Mouse (Mus musculus): Measurements from ENCODE around the gene Mapk1ip1l. TPM values are rescaled to one million over a fixed set of nuclear protein-coding genes. Genes with fewer than 3 reads are reported as not detected.

Mapk1ip1l gene
- polyA plus RNA-seq (2016; fragmentation: Nextera tagmentation; extraction: Ambion mirVana) = 99.6 and 101 TPM in 2 replicates

DNA sequence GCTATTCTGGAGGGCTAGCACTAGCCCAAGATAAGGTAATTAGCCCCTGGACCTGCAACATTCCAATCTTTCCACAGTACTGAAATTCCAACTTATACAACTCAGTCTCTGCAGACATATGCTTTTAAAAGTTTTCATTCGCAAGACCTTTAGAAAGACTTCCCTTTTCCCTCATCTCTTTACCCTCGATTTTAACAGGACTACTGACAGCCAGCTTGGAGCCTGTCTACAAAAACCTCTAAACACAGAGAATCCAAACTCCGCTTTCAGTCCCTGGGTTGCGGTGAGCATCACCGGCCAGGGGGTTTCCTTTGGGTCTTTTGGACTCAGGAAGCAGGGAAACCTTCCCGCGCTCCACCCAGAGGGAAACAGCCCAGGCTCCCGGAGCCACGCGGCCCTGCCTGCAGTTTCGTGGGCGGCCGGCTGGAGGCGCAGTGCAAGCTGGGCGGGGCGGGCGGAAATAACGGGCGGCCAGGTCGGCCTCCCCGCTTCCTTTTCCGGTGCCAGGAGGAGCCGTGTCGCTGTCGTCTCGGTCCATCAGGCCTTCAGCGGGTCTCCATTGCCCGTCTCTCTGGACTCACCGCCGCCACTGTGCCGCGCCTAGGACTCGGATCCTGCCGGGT, at the start of gene Mapk1ip1l:
Mapk1ip1l (plus strand) TSS at position 482 of the 623 bp plus-strand sequence.
- Histone ChIP-seq H3K9me3 (replicated peaks) (no peaks in the 10 kb centered on the region), H3K4me3 (peak within 1 kb of the TSS; percentile 97), H3K36me3 (peaks cover 24% of the 10 kb centered on the region), H3K27me3 (ENCODE audit: low read depth, poor library complexity, severe bottlenecking) (no peaks in the 10 kb centered on the region), H3K4me1 (peaks cover 26% of the 10 kb centered on the region), H3K27ac (replicated peaks) (peak within 1 kb of the TSS; percentile 100)
- WGBS = 1% methylated on average over 34 of the region's 34 CpGs
- DNase-seq (ENCODE audit: low spot score) = peak; percentile 93

- DNase-seq (ENCODE audit: low spot score) = no peak
- Histone ChIP-seq H3K4me3 (no peak overlapping the region), H3K9me3 (replicated peaks) (no peaks in the 10 kb centered on the region), H3K27me3 (ENCODE audit: low read depth, poor library complexity, severe bottlenecking) (no peaks in the 10 kb centered on the region), H3K4me1 (no peaks in the 10 kb centered on the region), H3K36me3 (peaks cover 95% of the 10 kb centered on the region), H3K27ac (replicated peaks) (no peak overlapping the region)
- WGBS = 86% methylated on average over 6 of the region's 6 CpGs
Measured at GRCm38 (mm10) chr14:47249839-47250238, 48.2 kb upstream of the Mapk1ip1l start.

- Histone ChIP-seq H3K4me1 (no peaks in the 10 kb centered on the region), H3K27me3 (ENCODE audit: low read depth, poor library complexity, severe bottlenecking) (no peaks in the 10 kb centered on the region), H3K36me3 (peaks cover 94% of the 10 kb centered on the region), H3K9me3 (replicated peaks) (peaks cover 3% of the 10 kb centered on the region; the same call in 1 of the 2 replicates), H3K27ac (replicated peaks) (no peak overlapping the region), H3K4me3 (no peak overlapping the region)
- WGBS = 88% methylated on average over 3 of the region's 3 CpGs
- DNase-seq (ENCODE audit: low spot score) = no peak
Measured at GRCm38 (mm10) chr14:47264866-47265265, 33.2 kb upstream of the Mapk1ip1l start.

GRCm38 (mm10) chr14:47265829-47266228, 32.2 kb upstream of the Mapk1ip1l start:
- Histone ChIP-seq H3K36me3 (peaks cover 94% of the 10 kb centered on the region), H3K4me1 (no peaks in the 10 kb centered on the region), H3K4me3 (no peak overlapping the region), H3K27ac (replicated peaks) (no peak overlapping the region), H3K27me3 (ENCODE audit: low read depth, poor library complexity, severe bottlenecking) (no peaks in the 10 kb centered on the region), H3K9me3 (replicated peaks) (peaks cover 3% of the 10 kb centered on the region; the same call in 1 of the 2 replicates)
- WGBS = 94% methylated on average over 8 of the region's 8 CpGs
- DNase-seq (ENCODE audit: low spot score) = no peak

DNA sequence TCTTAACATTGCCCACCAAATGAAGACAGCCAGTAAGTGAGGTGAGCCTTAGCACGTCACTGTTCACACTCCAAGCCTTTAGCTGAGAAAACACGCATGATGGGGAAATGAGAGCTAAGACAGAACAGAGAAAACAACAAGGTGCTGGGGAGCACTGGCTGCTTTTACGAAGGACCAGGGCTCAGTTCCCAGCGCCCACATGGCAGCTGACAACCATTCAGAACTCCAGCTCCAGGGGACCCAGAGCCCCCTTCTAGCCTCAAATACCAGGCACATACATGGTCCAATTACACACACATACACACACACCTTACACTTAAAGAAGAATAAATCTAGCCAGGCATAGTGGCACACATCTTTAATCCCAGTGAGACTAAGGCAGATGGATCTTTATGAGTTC, 29.0 kb upstream of the Mapk1ip1l start:
- no peak overlapping the region for H3K4me3 ChIP-seq
- 90% methylated on average over 4 of the region's 4 CpGs for WGBS
- H3K27me3 ChIP-seq (ENCODE audit: low read depth, poor library complexity, severe bottlenecking) = no peaks in the 10 kb centered on the region
- no peak for DNase-seq (ENCODE audit: low spot score)
- H3K4me1 ChIP-seq = no peaks in the 10 kb centered on the region
- peaks cover 3% of the 10 kb centered on the region; the same call in 1 of the 2 replicates for H3K9me3 ChIP-seq (replicated peaks)
- H3K27ac ChIP-seq (replicated peaks) = no peak overlapping the region
- peaks cover 100% of the 10 kb centered on the region for H3K36me3 ChIP-seq

- no peak for DNase-seq (ENCODE audit: low spot score)
- Histone ChIP-seq H3K27me3 (ENCODE audit: low read depth, poor library complexity, severe bottlenecking) (no peaks in the 10 kb centered on the region), H3K4me1 (peaks cover 5% of the 10 kb centered on the region; the same call in 1 of the 2 replicates), H3K9me3 (replicated peaks) (peaks cover 3% of the 10 kb centered on the region; the same call in 1 of the 2 replicates), H3K27ac (replicated peaks) (no peak overlapping the region), H3K4me3 (no peak overlapping the region), H3K36me3 (peaks cover 100% of the 10 kb centered on the region)
- 94% methylated on average over 2 of the region's 2 CpGs for WGBS
Measured at GRCm38 (mm10) chr14:47269706-47270105, 28.4 kb upstream of the Mapk1ip1l start.

DNA sequence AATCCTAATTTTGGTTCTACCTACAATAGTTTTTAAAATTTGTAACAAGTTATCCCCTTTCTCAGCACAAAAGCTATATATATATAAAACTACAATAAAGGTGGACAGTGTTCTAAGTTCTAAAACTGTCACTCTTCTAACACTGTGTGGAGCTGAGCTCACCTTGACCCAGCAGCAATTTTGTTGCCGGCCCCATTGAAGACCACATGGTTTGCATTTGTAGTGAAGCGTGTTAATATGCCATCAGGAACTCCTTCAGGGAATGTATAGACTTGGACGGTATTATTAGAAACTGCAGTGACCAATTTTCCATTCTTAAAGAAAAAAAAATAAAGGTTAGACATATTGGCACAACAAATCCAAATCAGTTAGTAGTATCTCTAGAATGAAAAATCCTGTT, 24.3 kb upstream of the Mapk1ip1l start:
- DNase-seq (ENCODE audit: low spot score) = no peak
- WGBS = 86% methylated on average over 3 of the region's 3 CpGs
- no peaks in the 10 kb centered on the region for H3K27me3 ChIP-seq (ENCODE audit: low read depth, poor library complexity, severe bottlenecking)
- H3K27ac ChIP-seq (replicated peaks) = no peak overlapping the region
- peaks cover 30% of the 10 kb centered on the region for H3K4me1 ChIP-seq
- H3K36me3 ChIP-seq = peaks cover 60% of the 10 kb centered on the region
- no peak overlapping the region for H3K4me3 ChIP-seq
- peaks cover 3% of the 10 kb centered on the region; the same call in 1 of the 2 replicates for H3K9me3 ChIP-seq (replicated peaks)

- H3K4me3 ChIP-seq = peak overlapping the region; percentile 81
- no peaks in the 10 kb centered on the region for H3K9me3 ChIP-seq (replicated peaks)
- WGBS = 43% methylated on average over 3 of the region's 3 CpGs
- H3K36me3 ChIP-seq = peaks cover 49% of the 10 kb centered on the region
- 0 out of 2 replicates have a peak overlapping the region, but pooled peaks have one; percentile 17 for H3K27ac ChIP-seq (replicated peaks)
- H3K27me3 ChIP-seq (ENCODE audit: low read depth, poor library complexity, severe bottlenecking) = no peaks in the 10 kb centered on the region
- peaks cover 30% of the 10 kb centered on the region for H3K4me1 ChIP-seq
- peak; percentile 19 for DNase-seq (ENCODE audit: low spot score)
Measured at GRCm38 (mm10) chr14:47275417-47275816, 22.6 kb upstream of the Mapk1ip1l start.

DNA sequence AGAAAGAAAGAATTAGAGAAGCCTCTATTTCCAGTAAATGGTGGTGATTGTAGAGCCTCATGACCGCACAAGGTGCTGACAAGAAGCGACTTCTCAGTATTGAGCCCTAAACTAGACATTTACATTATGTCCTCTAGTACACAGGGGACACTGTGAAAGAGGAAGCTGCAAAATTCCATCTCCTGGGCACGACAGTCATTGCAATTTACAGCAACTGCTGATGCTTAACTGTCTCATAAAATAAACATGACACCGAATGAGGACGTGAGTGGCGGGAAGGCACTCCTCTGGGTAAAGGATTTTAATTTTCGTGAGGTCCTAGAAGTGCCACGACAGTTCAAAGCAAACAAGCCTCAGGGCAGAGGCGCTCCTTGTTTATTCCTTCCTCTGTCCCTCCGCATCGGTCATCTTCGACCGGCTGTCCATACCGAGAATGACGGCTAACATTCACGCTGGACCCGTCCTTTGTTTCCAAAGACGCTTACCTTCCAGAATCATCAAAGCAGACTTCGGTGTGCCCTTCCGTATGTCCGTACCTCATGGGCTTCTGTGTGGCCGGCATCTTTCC, 21.9 kb upstream of the Mapk1ip1l start:
- DNase-seq (ENCODE audit: low spot score) = no peak
- H3K27ac ChIP-seq (replicated peaks) = peak overlapping the region; percentile 97
- peaks cover 30% of the 10 kb centered on the region for H3K4me1 ChIP-seq
- no peaks in the 10 kb centered on the region for H3K27me3 ChIP-seq (ENCODE audit: low read depth, poor library complexity, severe bottlenecking)
- H3K4me3 ChIP-seq = peak overlapping the region; percentile 81
- H3K36me3 ChIP-seq = peaks cover 45% of the 10 kb centered on the region
- H3K9me3 ChIP-seq (replicated peaks) = no peaks in the 10 kb centered on the region
- 3% methylated on average over 22 of the region's 22 CpGs for WGBS

GRCm38 (mm10) chr14:47276637-47277393, 21.3 kb upstream of the Mapk1ip1l start, which contains the start of the genes Wdhd1 and Socs4:
Gene Wdhd1 (minus strand): TSS chr14:47276857.
Gene Socs4 (plus strand): TSS chr14:47276931.
- Histone ChIP-seq H3K4me3 (peak within 1 kb of the TSS; percentile 81), H3K27me3 (ENCODE audit: low read depth, poor library complexity, severe bottlenecking) (no peaks in the 10 kb centered on the region), H3K9me3 (replicated peaks) (no peaks in the 10 kb centered on the region), H3K36me3 (peaks cover 43% of the 10 kb centered on the region), H3K4me1 (peaks cover 30% of the 10 kb centered on the region), H3K27ac (replicated peaks) (peak within 1 kb of the TSS; percentile 97)
- DNase-seq (ENCODE audit: low spot score) = peak; percentile 96
- under 1% methylated on average over 75 of the region's 77 CpGs for WGBS

DNA sequence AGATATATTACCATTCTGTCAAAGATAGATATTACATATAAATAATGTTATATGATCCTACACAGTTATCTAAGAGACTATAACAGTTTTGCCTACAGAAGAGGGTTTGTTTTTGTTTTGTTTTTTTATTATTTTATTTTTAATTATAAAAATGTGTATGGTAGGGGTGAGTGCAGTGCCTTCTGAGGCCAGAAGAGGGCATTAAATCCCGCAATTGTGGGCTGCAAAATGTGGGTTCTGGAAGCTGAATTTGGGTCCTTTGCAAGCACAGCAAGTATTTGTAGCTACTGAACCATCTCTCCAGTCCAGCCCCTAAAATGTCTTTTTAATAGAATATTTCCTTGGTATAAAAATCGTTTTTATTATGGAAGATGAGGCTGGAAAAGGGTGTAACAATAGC, 19.0 kb upstream of the Mapk1ip1l start:
- no peaks in the 10 kb centered on the region for H3K9me3 ChIP-seq (replicated peaks)
- no peak overlapping the region for H3K27ac ChIP-seq (replicated peaks)
- DNase-seq (ENCODE audit: low spot score) = no peak
- peaks cover 30% of the 10 kb centered on the region for H3K4me1 ChIP-seq
- peaks cover 20% of the 10 kb centered on the region for H3K36me3 ChIP-seq
- no peak overlapping the region for H3K4me3 ChIP-seq
- no peaks in the 10 kb centered on the region for H3K27me3 ChIP-seq (ENCODE audit: low read depth, poor library complexity, severe bottlenecking)
- 85% methylated on average over 2 of the region's 2 CpGs for WGBS

GRCm38 (mm10) chr14:47281535-47281934, 16.5 kb upstream of the Mapk1ip1l start:
- no peak overlapping the region for H3K4me3 ChIP-seq
- H3K4me1 ChIP-seq = peaks cover 10% of the 10 kb centered on the region
- DNase-seq (ENCODE audit: low spot score) = no peak
- no peaks in the 10 kb centered on the region for H3K9me3 ChIP-seq (replicated peaks)
- WGBS = 95% methylated on average over 4 of the region's 4 CpGs
- H3K27me3 ChIP-seq (ENCODE audit: low read depth, poor library complexity, severe bottlenecking) = no peaks in the 10 kb centered on the region
- H3K36me3 ChIP-seq = peaks cover 17% of the 10 kb centered on the region
- H3K27ac ChIP-seq (replicated peaks) = no peak overlapping the region

Measured in midbrain, embryonic 10.5 days (tissue).